Mouse (Mus musculus): ENCODE measurements around the gene Nudt2. TPM values are rescaled to one million over a fixed set of nuclear protein-coding genes. Genes with fewer than 3 reads are reported as not detected.
A peak's percentile ranks its signal among the peaks of the same experiment; 100 is the strongest.

Nudt2 gene
- polyA plus RNA-seq, 1 experiment from 2014 or later, result 64.7 TPM

DNA sequence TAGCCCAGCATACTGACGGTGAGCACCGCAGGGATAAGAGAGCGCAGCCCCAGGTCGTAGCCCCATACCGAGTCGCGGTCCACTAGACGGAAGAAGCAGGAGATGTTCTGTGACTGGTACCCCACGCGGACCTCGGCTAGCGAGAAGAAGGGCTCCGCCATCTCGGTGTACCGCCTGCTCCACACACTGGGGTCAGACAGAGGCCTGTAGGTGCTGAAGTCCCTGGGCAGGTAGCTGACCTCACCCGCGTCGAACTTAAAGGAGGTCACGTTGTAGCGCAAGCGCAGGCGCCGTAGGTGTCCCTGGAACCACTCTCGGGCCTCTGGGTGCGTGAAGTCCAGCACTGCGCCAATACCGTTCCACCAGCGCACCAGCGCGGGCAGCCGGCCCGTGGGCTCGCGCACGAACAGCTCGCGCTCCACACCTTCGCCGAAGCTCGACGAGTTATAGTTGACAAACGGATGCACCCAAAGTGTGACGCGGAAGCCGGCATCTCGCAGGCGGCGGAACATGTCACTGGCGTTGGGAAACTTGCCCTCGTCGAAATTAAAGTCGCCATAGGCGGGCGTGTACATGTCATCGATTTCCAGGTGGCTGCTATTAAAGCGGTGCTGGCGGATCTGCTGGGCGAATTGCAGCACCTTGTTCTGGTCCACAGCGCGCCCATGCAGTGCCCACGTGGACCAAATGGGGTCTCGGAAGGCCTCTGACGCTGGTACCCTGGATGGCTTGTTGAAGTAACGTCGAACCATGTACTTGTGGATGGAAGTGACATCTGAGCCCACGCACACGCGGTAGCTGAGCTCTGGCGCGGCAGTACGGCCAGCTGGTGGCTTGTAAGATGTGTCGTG lies 33.3 kb downstream of the Nudt2 start:
- Histone ChIP-seq H3K4me1 (replicated peaks; ENCODE audit: control insufficient read depth, insufficient read depth, low read length) (peaks cover 24% of the 10 kb centered on the region), H3K9me3 (ENCODE audit: control insufficient read depth, low read length) (no peaks in the 10 kb centered on the region), H3K4me2 (ENCODE audit: low read depth, low read length, severe bottlenecking) (peak overlapping the region; percentile 49), H3K4me3 (ENCODE audit: low read depth, low read length) (peak overlapping the region; percentile 22), H3K27ac (ENCODE audit: low read depth, low read length) (no peak overlapping the region), H3K36me3 (ENCODE audit: control insufficient read depth, insufficient read depth, low read length) (no peaks in the 10 kb centered on the region), H3K27me3 (ENCODE audit: control insufficient read depth, insufficient read depth, low read length) (peaks cover 62% of the 10 kb centered on the region), H3K9ac (ENCODE audit: low read length) (0 out of 2 replicates have a peak overlapping the region, but pooled peaks have one; percentile 16)
- no peak for DNase-seq (ENCODE audit: low spot score)
- no peak for ATAC-seq (replicated peaks; ENCODE audit: low FRiP score)
- 6% methylated on average over 72 of the region's 72 CpGs for WGBS

DNA sequence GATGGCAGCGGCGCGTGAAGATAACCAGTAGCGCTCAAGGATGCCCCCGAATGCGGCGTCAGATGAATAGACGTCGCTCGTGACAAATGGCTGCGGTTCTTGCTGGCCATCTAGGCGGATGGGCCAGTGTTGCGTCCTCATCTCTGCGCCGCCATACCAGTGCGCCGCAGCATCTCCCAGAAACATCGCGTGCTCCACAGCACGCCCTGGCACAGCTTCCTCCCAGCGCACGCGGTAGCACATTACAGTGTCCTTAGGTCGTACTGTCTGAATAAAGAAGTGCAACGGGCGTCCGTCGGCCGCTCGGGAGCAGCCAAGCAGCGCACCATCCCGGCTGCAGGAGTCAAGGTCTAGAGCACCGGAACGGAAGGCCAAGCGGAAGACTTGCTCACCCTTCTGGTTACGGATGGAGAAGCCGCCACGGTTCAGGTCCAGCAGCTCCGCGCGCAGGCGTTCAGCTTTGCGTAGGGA lies 34.0 kb downstream of the Nudt2 start:
- H3K36me3 ChIP-seq (ENCODE audit: control insufficient read depth, insufficient read depth, low read length), result no peaks in the 10 kb centered on the region
- WGBS, result 2% methylated on average over 43 of the region's 43 CpGs

DNA sequence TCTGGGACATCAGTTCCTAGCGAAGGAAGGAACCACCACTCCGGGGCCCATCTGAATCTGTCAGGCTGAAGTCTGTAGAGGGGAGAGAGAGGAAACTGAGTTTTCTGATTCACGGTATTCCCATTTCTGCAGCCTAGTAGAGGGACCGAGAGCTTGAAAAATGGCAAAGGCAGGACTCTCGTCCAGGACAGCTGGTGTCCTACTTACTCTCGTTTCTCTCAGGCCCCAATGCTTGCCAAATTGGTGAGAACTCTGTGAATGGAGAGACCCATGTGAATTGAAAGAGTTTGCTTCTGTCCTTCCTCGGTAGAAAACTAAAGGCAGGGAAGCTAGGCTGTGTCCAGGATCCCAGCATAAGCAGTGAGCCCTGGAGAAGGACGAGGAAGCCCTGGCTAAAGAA lies 34.7 kb downstream of the Nudt2 start:
- Histone ChIP-seq H3K4me3 (ENCODE audit: low read depth, low read length) (no peak overlapping the region), H3K27ac (ENCODE audit: low read depth, low read length) (no peak overlapping the region), H3K4me2 (ENCODE audit: low read depth, low read length, severe bottlenecking) (no peak overlapping the region), H3K4me1 (replicated peaks; ENCODE audit: control insufficient read depth, insufficient read depth, low read length) (peaks cover 24% of the 10 kb centered on the region), H3K9ac (ENCODE audit: low read length) (no peak overlapping the region), H3K27me3 (ENCODE audit: control insufficient read depth, insufficient read depth, low read length) (peaks cover 62% of the 10 kb centered on the region), H3K9me3 (ENCODE audit: control insufficient read depth, low read length) (no peaks in the 10 kb centered on the region), H3K36me3 (ENCODE audit: control insufficient read depth, insufficient read depth, low read length) (no peaks in the 10 kb centered on the region)
- WGBS, result 59% methylated on average over 8 of the region's 8 CpGs
- DNase-seq (ENCODE audit: low spot score), result no peak
- ATAC-seq (replicated peaks; ENCODE audit: low FRiP score), result no peak

More for the DNA sequence above, 34.0 kb downstream of the Nudt2 start:
- ATAC-seq (replicated peaks; ENCODE audit: low FRiP score) (no peak), DNase-seq (ENCODE audit: low spot score) (peak; percentile 68)
- Histone ChIP-seq H3K9me3 (ENCODE audit: control insufficient read depth, low read length) (no peaks in the 10 kb centered on the region), H3K4me1 (replicated peaks; ENCODE audit: control insufficient read depth, insufficient read depth, low read length) (peaks cover 24% of the 10 kb centered on the region), H3K27me3 (ENCODE audit: control insufficient read depth, insufficient read depth, low read length) (peaks cover 62% of the 10 kb centered on the region), H3K9ac (ENCODE audit: low read length) (peak overlapping the region; percentile 17), H3K4me3 (ENCODE audit: low read depth, low read length) (peak overlapping the region; percentile 22), H3K4me2 (ENCODE audit: low read depth, low read length, severe bottlenecking) (peak overlapping the region; percentile 49), H3K27ac (ENCODE audit: low read depth, low read length) (no peak overlapping the region)

DNA sequence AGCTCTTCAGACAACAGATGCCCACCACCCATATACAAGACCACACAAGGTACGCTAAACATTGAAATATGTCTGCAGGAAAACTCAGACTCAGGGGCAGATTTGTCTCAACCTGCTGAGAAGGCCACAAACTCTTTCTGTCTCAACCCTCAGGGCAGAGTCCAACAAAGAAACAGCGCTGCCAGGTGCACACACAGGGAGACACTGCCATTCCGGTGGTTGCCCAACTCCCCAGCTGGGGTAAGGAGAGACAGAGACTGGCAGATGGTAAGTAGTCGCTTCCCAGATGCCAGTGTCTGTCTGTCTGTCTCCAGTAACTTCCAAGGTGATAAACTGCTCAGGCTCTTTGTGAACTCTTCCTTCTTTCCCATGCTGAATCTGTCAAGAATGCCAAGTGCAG lies 35.8 kb downstream of the Nudt2 start:
- ATAC-seq (replicated peaks; ENCODE audit: low FRiP score), result no peak
- Histone ChIP-seq H3K9ac (ENCODE audit: low read length) (no peak overlapping the region), H3K4me2 (ENCODE audit: low read depth, low read length, severe bottlenecking) (no peak overlapping the region), H3K9me3 (ENCODE audit: control insufficient read depth, low read length) (no peaks in the 10 kb centered on the region), H3K27ac (ENCODE audit: low read depth, low read length) (no peak overlapping the region), H3K36me3 (ENCODE audit: control insufficient read depth, insufficient read depth, low read length) (no peaks in the 10 kb centered on the region), H3K27me3 (ENCODE audit: control insufficient read depth, insufficient read depth, low read length) (peaks cover 62% of the 10 kb centered on the region), H3K4me3 (ENCODE audit: low read depth, low read length) (no peak overlapping the region), H3K4me1 (replicated peaks; ENCODE audit: control insufficient read depth, insufficient read depth, low read length) (peaks cover 24% of the 10 kb centered on the region)
- WGBS, result 66% methylated on average over 4 of the region's 4 CpGs
- DNase-seq (ENCODE audit: low spot score), result no peak

DNA sequence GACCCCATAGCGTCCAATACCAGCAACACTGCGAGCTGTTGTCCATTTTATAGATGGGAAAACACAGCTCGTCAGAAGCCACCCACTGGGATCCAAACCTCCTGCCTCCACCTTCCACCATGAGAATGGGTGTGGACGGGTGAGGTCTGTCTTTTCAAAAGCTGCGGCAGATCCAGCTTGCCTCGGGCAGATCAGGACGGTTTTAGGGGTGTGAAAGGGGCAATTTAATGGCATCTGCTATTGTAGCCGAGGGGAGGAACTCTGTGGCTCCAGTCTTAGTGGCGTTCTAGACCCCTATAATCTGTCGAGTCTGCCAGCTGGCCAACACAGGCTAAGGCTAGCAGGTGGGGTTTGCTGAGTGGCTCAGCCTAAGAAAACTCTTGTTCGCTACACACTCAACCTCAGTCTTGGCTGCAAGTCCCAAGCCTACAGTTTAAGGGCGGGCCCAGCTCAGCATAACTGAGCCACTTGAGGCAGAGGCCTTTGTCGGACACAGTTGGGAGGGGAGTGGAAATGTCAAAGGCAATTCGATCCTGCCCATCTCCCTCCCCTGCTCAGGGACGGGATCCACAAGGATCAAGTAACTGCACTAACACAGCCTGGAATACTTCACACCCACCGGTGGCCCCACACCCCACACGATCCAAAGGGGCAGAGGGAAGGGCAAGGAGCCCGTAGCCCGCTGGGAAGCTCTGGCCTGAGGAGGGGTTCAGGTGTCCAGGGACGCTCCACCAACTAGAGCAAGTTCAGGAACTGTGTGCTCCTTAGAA lies 37.4 kb downstream of the Nudt2 start:
- WGBS, result 5% methylated on average over 20 of the region's 20 CpGs
- DNase-seq (ENCODE audit: low spot score) (no peak), ATAC-seq (replicated peaks; ENCODE audit: low FRiP score) (peak; percentile 47)
- H3K4me2 ChIP-seq (ENCODE audit: low read depth, low read length, severe bottlenecking), result peak overlapping the region; percentile 63
- no peaks in the 10 kb centered on the region for H3K36me3 ChIP-seq (ENCODE audit: control insufficient read depth, insufficient read depth, low read length)
- peak overlapping the region; percentile 39 for H3K4me3 ChIP-seq (ENCODE audit: low read depth, low read length)
- H3K27ac ChIP-seq (ENCODE audit: low read depth, low read length), result no peak overlapping the region
- no peaks in the 10 kb centered on the region for H3K9me3 ChIP-seq (ENCODE audit: control insufficient read depth, low read length)
- peaks cover 26% of the 10 kb centered on the region for H3K4me1 ChIP-seq (replicated peaks; ENCODE audit: control insufficient read depth, insufficient read depth, low read length)
- H3K27me3 ChIP-seq (ENCODE audit: control insufficient read depth, insufficient read depth, low read length), result peaks cover 47% of the 10 kb centered on the region
- peak overlapping the region; percentile 45 for H3K9ac ChIP-seq (ENCODE audit: low read length)

DNA sequence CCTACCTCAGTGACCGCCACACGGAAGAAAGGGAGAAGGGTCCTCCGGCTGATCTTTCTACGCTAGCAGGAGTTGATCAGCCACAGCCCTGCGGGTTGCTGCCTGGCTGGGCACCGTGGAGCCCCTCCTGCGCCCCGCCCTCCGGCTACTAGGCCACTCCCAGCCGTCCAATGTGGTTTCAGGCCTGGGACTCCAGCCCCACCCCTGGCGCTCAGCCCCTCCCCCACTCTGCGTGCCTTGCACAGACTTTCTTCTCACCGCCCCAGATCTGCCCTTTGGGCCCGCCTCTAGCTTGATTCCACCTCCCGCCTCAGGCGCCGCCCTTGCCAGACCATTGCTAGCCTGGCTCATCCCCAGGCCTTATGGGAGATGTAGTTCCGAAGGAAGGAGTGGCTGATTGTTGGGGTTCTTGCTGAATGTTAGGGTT lies 38.0 kb downstream of the Nudt2 start, which contains the start of gene AI464131:
Gene AI464131, minus strand, starts transcription at position 91 of the 427 bp plus-strand sequence.
- Histone ChIP-seq H3K9ac (ENCODE audit: low read length) (peak within 1 kb of the TSS; percentile 45), H3K4me3 (ENCODE audit: low read depth, low read length) (peak within 1 kb of the TSS; percentile 39), H3K27me3 (ENCODE audit: control insufficient read depth, insufficient read depth, low read length) (peaks cover 41% of the 10 kb centered on the region), H3K4me1 (replicated peaks; ENCODE audit: control insufficient read depth, insufficient read depth, low read length) (peaks cover 22% of the 10 kb centered on the region), H3K36me3 (ENCODE audit: control insufficient read depth, insufficient read depth, low read length) (no peaks in the 10 kb centered on the region), H3K4me2 (ENCODE audit: low read depth, low read length, severe bottlenecking) (peak within 1 kb of the TSS; percentile 63), H3K27ac (ENCODE audit: low read depth, low read length) (no peak within 1 kb of the TSS), H3K9me3 (ENCODE audit: control insufficient read depth, low read length) (no peaks in the 10 kb centered on the region)
- under 1% methylated on average over 16 of the region's 18 CpGs for WGBS
- DNase-seq (ENCODE audit: low spot score) (peak; percentile 99), ATAC-seq (replicated peaks; ENCODE audit: low FRiP score) (peak; percentile 93)

DNA sequence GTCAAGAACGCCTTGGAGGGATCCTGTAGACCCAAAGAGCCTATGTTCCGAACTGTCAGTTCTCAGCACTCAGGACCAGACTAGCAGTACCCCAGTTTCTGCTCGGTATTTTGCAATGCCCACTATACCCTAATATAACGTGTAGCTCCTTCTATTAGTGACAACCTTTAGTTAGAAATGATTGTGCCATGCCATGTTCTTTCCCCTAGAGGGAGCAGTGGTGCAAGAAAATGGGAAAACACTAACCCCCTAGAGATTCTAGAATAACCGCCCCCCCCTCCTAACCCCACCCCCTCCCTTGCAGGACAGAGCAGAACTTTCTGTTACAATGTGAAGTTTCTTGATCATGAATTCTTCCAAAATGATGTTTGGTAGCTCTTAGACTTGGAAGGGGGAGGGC lies 39.4 kb downstream of the Nudt2 start:
- Histone ChIP-seq H3K27me3 (ENCODE audit: control insufficient read depth, insufficient read depth, low read length) (peaks cover 28% of the 10 kb centered on the region), H3K4me3 (ENCODE audit: low read depth, low read length) (no peak overlapping the region), H3K4me2 (ENCODE audit: low read depth, low read length, severe bottlenecking) (no peak overlapping the region), H3K9me3 (ENCODE audit: control insufficient read depth, low read length) (no peaks in the 10 kb centered on the region), H3K4me1 (replicated peaks; ENCODE audit: control insufficient read depth, insufficient read depth, low read length) (peaks cover 12% of the 10 kb centered on the region; the same call in 1 of the 2 replicates), H3K9ac (ENCODE audit: low read length) (no peak overlapping the region), H3K36me3 (ENCODE audit: control insufficient read depth, insufficient read depth, low read length) (no peaks in the 10 kb centered on the region), H3K27ac (ENCODE audit: low read depth, low read length) (no peak overlapping the region)
- ATAC-seq (replicated peaks; ENCODE audit: low FRiP score) (no peak), DNase-seq (ENCODE audit: low spot score) (no peak)
- WGBS, result 71% methylated on average over 5 of the region's 5 CpGs

DNA sequence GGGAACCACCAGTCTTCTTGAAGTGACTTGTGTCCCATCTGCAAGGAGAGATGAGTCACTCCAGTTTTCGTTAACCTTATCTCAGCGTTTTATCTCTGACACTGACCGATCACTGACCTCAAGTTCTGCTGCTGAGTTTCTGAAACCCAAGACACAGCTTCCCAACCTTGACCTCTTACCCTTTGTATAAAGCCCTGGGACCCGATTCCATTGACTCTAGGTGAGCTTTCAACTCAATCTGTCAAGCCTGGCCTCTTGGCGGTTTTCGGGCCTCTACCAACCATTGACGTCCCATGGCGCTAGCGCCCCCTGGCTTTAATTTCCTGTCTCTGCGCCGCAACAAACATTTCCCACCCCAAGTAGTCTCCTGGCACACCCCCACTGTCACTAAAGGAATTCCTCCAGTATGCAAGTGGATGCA lies 40.2 kb downstream of the Nudt2 start:
- Histone ChIP-seq H3K36me3 (ENCODE audit: control insufficient read depth, insufficient read depth, low read length) (no peaks in the 10 kb centered on the region), H3K4me3 (ENCODE audit: low read depth, low read length) (no peak overlapping the region), H3K9me3 (ENCODE audit: control insufficient read depth, low read length) (no peaks in the 10 kb centered on the region), H3K4me1 (replicated peaks; ENCODE audit: control insufficient read depth, insufficient read depth, low read length) (peaks cover 12% of the 10 kb centered on the region; the same call in 1 of the 2 replicates), H3K27ac (ENCODE audit: low read depth, low read length) (no peak overlapping the region), H3K9ac (ENCODE audit: low read length) (no peak overlapping the region), H3K4me2 (ENCODE audit: low read depth, low read length, severe bottlenecking) (no peak overlapping the region), H3K27me3 (ENCODE audit: control insufficient read depth, insufficient read depth, low read length) (peaks cover 19% of the 10 kb centered on the region)
- ATAC-seq (replicated peaks; ENCODE audit: low FRiP score) (no peak), DNase-seq (ENCODE audit: low spot score) (no peak)
- 52% methylated on average over 11 of the region's 11 CpGs for WGBS
